Mouse (Mus musculus) lung, adult 2 months (tissue): ENCODE measurements around the gene Hhex.

ENCODE experiments used
- CTCF ChIP-seq: fragments of 200-500 bp; IDR thresholded peaks from 2 replicates; pipeline ENCODE4 v1.5.1; 2011; ENCODE audit warnings: mild to moderate bottlenecking, low read length, control low read depth; ENCODE audit not compliant: insufficient read depth
- POLR2A ChIP-seq: fragments of 200-500 bp; IDR thresholded peaks from 2 replicates; pipeline ENCODE4 v1.6.1; 2011; ENCODE audit warnings: low read depth, mild to moderate bottlenecking, control low read depth, low read length, borderline replicate concordance; ENCODE audit errors: extremely low read depth

DNA sequence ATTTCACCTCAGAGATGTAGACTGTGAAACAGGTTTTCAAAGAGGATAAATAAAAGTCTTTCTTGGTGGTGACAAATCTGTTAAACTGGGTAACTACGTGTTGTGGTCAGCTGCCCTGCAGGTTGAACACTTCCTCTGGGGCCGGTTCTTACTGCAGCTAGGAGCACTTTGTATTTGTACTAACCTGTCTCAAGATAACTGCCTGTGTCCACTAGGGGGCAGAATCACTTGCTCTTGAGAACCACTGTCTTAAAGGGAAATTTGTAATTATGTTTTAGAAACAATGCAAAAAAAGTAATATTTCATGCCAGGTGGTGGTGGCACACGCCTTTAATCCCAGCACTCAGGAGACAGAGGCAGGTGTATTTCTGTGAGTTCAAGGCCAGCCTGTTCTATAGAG, 15.0 kb upstream of the Hhex start:
- TF ChIP-seq CTCF = no peak
- no peak for TF ChIP-seq POLR2A
